Mouse (Mus musculus): Measurements from ENCODE around the gene Thpo. TPM values are rescaled to one million over a fixed set of nuclear protein-coding genes. Genes with fewer than 3 reads are reported as not detected.

Thpo gene
- not detected for polyA plus RNA-seq (2017; shearing (Covaris generic))

GRCm38 (mm10) chr16:20733731-20734730 lies at the start of gene Thpo:
Gene Thpo (minus strand): TSS chr16:20734511.

GRCm38 (mm10) chr16:20732925-20733730 lies 1.2 kb downstream of the Thpo start, which contains the start of gene Chrd:
Gene Chrd (plus strand): TSS chr16:20733127.

GRCm38 (mm10) chr16:20717181-20717977 lies 16.9 kb downstream of the Thpo start, which contains the start of the genes Polr2h and Clcn2:
Gene Polr2h (plus strand): TSS chr16:20717665.
Gene Clcn2 (minus strand): TSS chr16:20717746.

GRCm38 (mm10) chr16:20693111-20693701 lies 41.1 kb downstream of the Thpo start, which contains the start of gene Fam131a:
Gene Fam131a (plus strand): TSS chr16:20693241.

Other genes with a start within 250 kb of the Thpo start
- 15.3 TPM for gene Eif2b5, start 235.7 kb downstream of the Thpo start, polyA plus RNA-seq (2017; shearing (Covaris generic))
- 5.9 TPM for gene Dvl3, start 217.5 kb downstream of the Thpo start, polyA plus RNA-seq (2017; shearing (Covaris generic))
- 486 TPM for gene Ap2m1, start 199.0 kb downstream of the Thpo start, polyA plus RNA-seq (2017; shearing (Covaris generic))
- gene Abcf3, start 185.9 kb downstream of the Thpo start, polyA plus RNA-seq (2017; shearing (Covaris generic)) = 121 TPM
- 0.29 TPM for gene Vwa5b2, start 145.0 kb downstream of the Thpo start, polyA plus RNA-seq (2017; shearing (Covaris generic))
- 27.3 TPM for gene Eef1akmt4, start 122.9 kb downstream of the Thpo start, polyA plus RNA-seq (2017; shearing (Covaris generic))
- not detected for gene Gm49333, start 122.9 kb downstream of the Thpo start, polyA plus RNA-seq (2017; shearing (Covaris generic))
- 49.3 TPM for gene Alg3, start 122.8 kb downstream of the Thpo start, polyA plus RNA-seq (2017; shearing (Covaris generic))
- not detected for gene Camk2n2, start 113.2 kb downstream of the Thpo start, polyA plus RNA-seq (2017; shearing (Covaris generic))
- gene Ece2, start 104.7 kb downstream of the Thpo start, polyA plus RNA-seq (2017; shearing (Covaris generic)) = not detected
- gene Psmd2, start 82.9 kb downstream of the Thpo start, polyA plus RNA-seq (2017; shearing (Covaris generic)) = 280 TPM
- gene Eif4g1, start 66.2 kb downstream of the Thpo start, polyA plus RNA-seq (2017; shearing (Covaris generic)) = 141 TPM
- gene Fam131a, start 41.3 kb downstream of the Thpo start, polyA plus RNA-seq (2017; shearing (Covaris generic)) = 2.4 TPM
- gene Polr2h, start 16.8 kb downstream of the Thpo start, polyA plus RNA-seq (2017; shearing (Covaris generic)) = 86.1 TPM
- gene Clcn2, start 16.8 kb downstream of the Thpo start, polyA plus RNA-seq (2017; shearing (Covaris generic)) = 1.1 TPM
- not detected for gene Chrd, start 1.4 kb downstream of the Thpo start, polyA plus RNA-seq (2017; shearing (Covaris generic))

Measured in CD4-positive, CD25-positive, alpha-beta regulatory T cell, adult 9 weeks (primary cell).